Mouse (Mus musculus): Measurements from ENCODE around the gene Nat8f2.
"Not testable (repeated sequence)": the region's sequence is repeated elsewhere in the genome, so short reads cannot be mapped to it uniquely, and the experiment has no call there.

The Nat8f2 gene

GRCm38 (mm10) chr6:85869006-85869405 is at the start of gene Nat8f2:
Gene Nat8f2, minus strand, starts transcription at chr6:85869158.
- not testable (repeated sequence) for DNase-seq (ENCODE audit: low spot score)

- DNase-seq (ENCODE audit: low spot score): not testable (repeated sequence)
These were observed 49.4 kb upstream of the Nat8f2 start for GRCm38 (mm10) chr6:85918341-85918740.

- DNase-seq (ENCODE audit: low spot score): no peak
These were observed 47.6 kb upstream of the Nat8f2 start for GRCm38 (mm10) chr6:85916596-85916995.

- peak; percentile 94 for DNase-seq (ENCODE audit: low spot score)
These were observed 46.9 kb upstream of the Nat8f2 start, which contains the start of gene Nat8f1 for GRCm38 (mm10) chr6:85915539-85916513. Gene Nat8f1, minus strand, starts transcription at chr6:85915687.

DNA sequence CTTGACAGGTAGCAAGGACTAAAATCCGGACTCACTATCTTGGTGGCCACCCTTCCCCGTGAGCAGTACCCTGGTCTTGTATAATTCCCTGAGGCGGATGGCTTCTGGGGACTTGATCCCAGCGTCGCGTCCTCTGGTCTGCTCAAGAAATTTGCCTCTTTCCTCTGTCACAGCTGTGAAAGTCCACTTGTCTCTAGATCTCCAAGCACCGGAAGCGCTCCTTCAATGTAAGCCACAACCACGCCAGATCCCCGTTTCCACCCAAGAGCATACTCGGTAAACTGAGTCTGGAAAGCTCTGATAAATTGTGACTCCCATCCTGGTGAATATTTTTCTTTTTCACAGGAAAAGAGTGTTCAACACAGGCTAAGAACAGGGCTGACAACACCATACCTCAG is 46.2 kb upstream of the Nat8f2 start:
- DNase-seq (ENCODE audit: low spot score): no peak

DNA sequence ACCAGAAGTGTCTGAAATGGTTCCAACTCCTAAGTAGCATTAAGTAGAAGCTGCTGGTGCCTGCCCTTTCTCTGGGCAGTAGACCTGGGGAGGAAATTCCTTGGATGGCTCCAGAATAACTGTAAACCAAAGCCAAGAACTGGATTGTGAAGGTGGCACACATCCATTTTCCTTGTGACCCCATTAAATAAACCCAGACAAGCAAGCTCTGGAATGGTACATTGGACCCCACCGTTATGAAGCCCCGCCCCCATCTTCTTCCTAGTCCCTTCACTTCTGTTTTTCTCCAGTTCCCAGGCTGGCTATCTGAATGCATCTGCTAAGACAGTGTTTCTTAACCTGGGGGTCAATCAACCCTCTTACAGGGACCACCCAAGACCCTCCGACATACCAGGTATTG is 42.6 kb upstream of the Nat8f2 start, which contains the start of gene Tprkb:
Gene Tprkb (plus strand): TSS at position 279 of the 400 bp plus-strand sequence.
- no peak for DNase-seq (ENCODE audit: low spot score)

DNA sequence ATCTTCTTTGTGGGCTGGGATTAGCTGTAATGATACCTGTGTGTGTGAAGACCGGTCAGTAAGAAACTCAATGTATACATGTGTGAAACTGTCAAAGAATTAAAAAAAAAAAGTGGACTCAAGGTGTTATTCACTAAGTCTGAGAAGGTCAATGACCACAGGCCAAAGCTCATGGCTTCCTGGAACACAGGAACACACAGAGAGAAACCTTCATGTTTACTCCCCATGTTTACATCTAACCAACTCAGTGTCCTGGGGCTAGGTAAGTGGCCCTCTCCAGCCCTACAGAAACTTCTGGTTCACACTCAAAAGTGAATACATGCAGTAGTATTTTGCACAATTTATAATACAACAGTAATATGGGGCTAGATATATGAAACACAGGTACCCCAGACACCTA is 40.7 kb upstream of the Nat8f2 start:
- DNase-seq (ENCODE audit: low spot score): no peak

DNA sequence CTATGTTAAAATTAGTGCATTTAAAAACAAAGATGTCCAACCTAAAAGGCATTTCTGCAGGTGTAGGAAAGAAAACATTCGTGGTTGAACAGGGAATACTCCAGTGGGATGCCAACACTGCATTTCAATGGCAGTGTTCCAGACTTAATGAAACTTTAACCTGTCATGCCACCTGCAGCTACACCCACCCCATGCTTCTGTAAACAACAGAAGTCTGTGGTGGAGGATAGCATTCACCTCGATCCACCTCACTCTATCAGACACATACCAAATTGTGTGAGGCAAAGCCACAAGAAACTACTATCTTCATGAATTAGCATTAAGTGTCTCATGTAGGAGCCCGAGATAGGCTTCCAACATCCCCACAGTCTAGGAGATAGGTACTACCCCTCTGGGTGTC is 39.4 kb upstream of the Nat8f2 start:
- DNase-seq (ENCODE audit: low spot score): no peak

- DNase-seq (ENCODE audit: low spot score): peak; percentile 81
These were observed 38.0 kb upstream of the Nat8f2 start for GRCm38 (mm10) chr6:85906911-85907351.

DNA sequence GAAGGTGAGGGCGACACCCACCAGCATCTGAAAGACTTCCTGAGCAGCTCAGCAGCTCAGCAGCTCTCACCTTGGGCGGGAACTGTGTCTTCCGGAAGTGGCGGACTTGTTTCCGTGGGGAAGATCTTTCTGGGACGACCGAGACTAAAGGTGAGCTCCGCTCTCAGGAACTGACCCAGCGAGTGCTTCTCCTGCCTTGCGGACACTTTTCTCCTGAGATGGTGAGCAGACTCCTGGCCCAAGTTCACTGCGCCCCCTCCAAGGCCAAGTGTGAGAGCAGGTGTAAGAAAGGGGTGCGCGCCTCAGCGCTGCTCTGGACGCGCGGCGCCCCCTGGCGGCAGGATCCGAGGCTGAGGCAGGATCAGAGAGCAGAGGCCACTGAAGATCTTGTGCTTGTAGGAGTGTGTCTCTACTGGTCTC is 35.7 kb upstream of the Nat8f2 start, which contains the start of gene Nat8f4:
Gene Nat8f4 (minus strand): TSS at position 243 of the 420 bp plus-strand sequence.
- peak; percentile 87 for DNase-seq (ENCODE audit: low spot score)

- no peak for DNase-seq (ENCODE audit: low spot score)
These were observed 33.3 kb upstream of the Nat8f2 start for GRCm38 (mm10) chr6:85902303-85902702.

- not testable (repeated sequence) for DNase-seq (ENCODE audit: low spot score)
These were observed 29.9 kb upstream of the Nat8f2 start for GRCm38 (mm10) chr6:85898596-85899475.

DNA sequence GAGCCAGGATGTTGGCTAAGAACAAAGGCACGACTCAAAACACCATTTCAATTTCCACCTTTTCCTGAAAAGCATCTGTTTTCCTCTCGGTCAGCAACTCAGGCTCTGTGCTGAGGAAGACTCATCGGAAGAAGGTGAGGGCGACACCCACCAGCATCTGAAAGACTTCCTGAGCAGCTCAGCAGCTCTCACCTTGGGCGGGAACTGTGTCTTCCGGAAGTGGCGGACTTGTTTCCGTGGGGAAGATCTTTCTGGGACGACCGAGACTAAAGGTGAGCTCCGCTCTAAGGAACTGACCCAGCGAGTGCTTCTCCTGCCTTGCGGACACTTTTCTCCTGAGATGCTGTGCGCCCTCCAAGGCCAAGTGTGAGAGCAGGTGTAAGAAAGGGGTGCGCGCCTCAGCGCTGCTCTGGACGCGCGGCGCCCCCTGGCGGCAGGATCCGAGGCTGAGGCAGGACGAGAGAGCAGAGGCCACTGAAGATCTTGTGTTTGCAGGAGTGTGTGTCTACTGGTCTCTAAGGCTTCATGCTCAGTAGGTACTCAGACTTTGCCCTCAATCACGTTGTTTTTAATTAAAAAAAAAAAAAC is 26.2 kb upstream of the Nat8f2 start:
- DNase-seq (ENCODE audit: low spot score): peak; percentile 20

GRCm38 (mm10) chr6:85888961-85889360 is 20.0 kb upstream of the Nat8f2 start:
- DNase-seq (ENCODE audit: low spot score): no peak

DNA sequence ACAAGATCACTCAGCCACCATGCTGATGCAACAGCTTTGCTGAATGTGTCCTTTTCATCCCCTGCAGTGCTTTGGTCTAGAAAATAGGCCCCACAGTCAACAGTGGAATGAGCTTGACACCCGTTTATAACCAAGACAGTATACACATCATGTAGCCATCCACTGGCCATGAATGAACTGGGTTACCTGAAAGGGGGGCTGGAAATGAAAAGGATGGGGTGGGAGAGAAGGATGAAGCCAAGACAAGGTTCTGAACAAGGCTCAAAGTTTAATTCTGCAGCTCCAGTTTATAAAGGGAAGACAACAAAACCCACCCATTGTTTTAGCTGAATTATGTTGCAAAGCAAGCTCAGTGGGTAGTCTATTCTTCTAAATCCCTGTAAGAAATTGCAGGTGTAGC is 15.4 kb upstream of the Nat8f2 start:
- DNase-seq (ENCODE audit: low spot score): no peak

DNA sequence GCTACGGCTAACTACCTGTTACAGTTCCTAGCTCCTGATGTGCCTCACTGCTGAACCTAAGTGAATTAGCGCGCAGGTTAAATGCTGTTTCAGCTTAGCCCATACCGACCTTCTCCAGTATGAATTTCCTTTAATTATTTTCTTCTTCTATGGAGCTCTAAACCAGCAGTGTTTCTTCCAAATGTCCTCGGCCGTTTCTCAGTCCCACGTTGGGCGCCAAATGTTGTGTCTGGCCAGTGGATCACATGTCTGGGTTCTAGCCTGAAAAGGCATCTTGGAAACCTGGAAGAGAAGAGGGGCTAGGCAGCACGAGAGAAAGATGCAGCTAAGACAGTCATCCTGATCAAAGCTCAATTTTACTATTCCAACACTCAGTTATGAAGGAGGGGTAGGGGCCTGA is 14.3 kb upstream of the Nat8f2 start:
- DNase-seq (ENCODE audit: low spot score): not testable (repeated sequence)

- no peak for DNase-seq (ENCODE audit: low spot score)
These were observed 950 bp downstream of the Nat8f2 start for GRCm38 (mm10) chr6:85867726-85868690.

GRCm38 (mm10) chr6:85866995-85867394 is 2.0 kb downstream of the Nat8f2 start:
- DNase-seq (ENCODE audit: low spot score): not testable (repeated sequence)

- DNase-seq (ENCODE audit: low spot score): not testable (repeated sequence)
These were observed 2.8 kb downstream of the Nat8f2 start for GRCm38 (mm10) chr6:85866166-85866565.

- DNase-seq (ENCODE audit: low spot score): peak; percentile 36
These were observed 3.9 kb downstream of the Nat8f2 start for GRCm38 (mm10) chr6:85864900-85865639.

All from layer of hippocampus, adult 11-12 months (tissue).